Mouse (Mus musculus) ES-E14 (cell line): ENCODE measurements around the gene Pnn.

Experiments used
- CHD2 ChIP-seq: IDR thresholded peaks from 2 replicates; pipeline ENCODE4 v1.6.1; 2014; ENCODE audit warnings: mild to moderate bottlenecking, low read depth, low read length, inconsistent platforms
- ZNF384 ChIP-seq: IDR thresholded peaks from 2 replicates; pipeline ENCODE4 v1.6.1; 2012; ENCODE audit warnings: low read depth, low read length, inconsistent platforms

- no peak for TF ChIP-seq CHD2
- no peak for TF ChIP-seq ZNF384
Observed at GRCm38 (mm10) chr12:59107926-59108325, 41.2 kb downstream of the Pnn start.
